Mouse (Mus musculus): ENCODE measurements around the gene Gm6525. TPM values are rescaled to one million over a fixed set of nuclear protein-coding genes. Genes with fewer than 3 reads are reported as not detected.

Gm6525 gene
- not detected for total RNA-seq (2023)

GRCm38 (mm10) chr3:84173581-84174154 is at the start of gene Gm6525:
TSS of gene Gm6525 (plus strand) at chr3:84174104.

DNA sequence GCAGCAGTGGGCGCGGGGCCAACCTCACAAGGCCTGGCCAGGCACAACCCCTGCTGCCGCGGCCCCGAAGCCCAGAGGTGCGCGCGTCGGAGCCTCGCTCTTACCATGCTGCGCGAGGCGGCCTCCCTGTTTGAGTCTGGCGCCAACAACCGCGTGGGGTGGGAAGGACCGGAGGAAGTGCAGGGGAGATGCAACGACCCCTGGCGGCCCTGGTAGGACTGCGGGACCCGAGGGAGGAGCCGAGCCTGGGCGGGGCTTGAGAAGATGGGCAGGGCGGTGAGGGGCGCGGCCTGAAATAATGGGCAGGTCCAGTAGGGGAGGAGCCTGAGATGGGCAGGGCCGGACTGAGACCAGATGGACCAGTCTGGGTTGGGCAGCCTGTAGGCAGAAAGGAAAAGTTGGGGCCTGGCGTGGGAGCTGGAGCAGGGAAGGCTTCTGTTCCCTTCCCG is 18.3 kb upstream of the Gm6525 start, which contains the start of gene Mnd1:
Gene Mnd1 (minus strand): TSS at position 229 of the 449 bp plus-strand sequence.

Other genes starting within 250 kb of the Gm6525 start
- gene Tmem131l, start 133.9 kb upstream of the Gm6525 start, total RNA-seq (2023) = 100 to 1,000 TPM; 167 to 190 TPM
- gene Mnd1, start 18.3 kb upstream of the Gm6525 start, total RNA-seq (2023) = 1 to 10 TPM; 3.1 to 7.2 TPM
- 10 to 100 TPM; 10.4 to 10.9 TPM for gene Trim2, start 132.8 kb downstream of the Gm6525 start, total RNA-seq (2023)